Mouse (Mus musculus) cortical plate, adult 2 months (tissue): ENCODE data around the gene Tmco4. TPM values are rescaled to one million over a fixed set of nuclear protein-coding genes. Genes with fewer than 3 reads are reported as not detected.
A peak's percentile ranks its signal among the peaks of the same experiment; 100 is the strongest.

Source experiments
- H3K27ac ChIP-seq: fragments of 200-500 bp; 2 replicates; pipeline ENCODE4 v1.5.1; 2012; ENCODE audit warnings: low read length, control low read depth, inconsistent platforms; ENCODE audit not compliant: insufficient read depth
- H3K4me1 ChIP-seq: fragments of 200-500 bp; 2 replicates; pipeline ENCODE4 v1.6.1; 2011; ENCODE audit warnings: low read length; ENCODE audit not compliant: control insufficient read depth, insufficient read depth
- H3K4me3 ChIP-seq: fragments of 200-500 bp; 2 replicates; pipeline ENCODE4 v1.5.1; 2011; ENCODE audit warnings: mild to moderate bottlenecking, low read length, control low read depth; ENCODE audit not compliant: insufficient read depth
- CTCF ChIP-seq: fragments of 200-500 bp; IDR thresholded peaks from 2 replicates; pipeline ENCODE4 v1.5.1; 2011; ENCODE audit warnings: mild to moderate bottlenecking, control low read depth, low read length; ENCODE audit not compliant: insufficient read depth; ENCODE audit errors: extremely low read depth
- POLR2A ChIP-seq: fragments of 200-500 bp; IDR thresholded peaks from 2 replicates; pipeline ENCODE4 v1.6.1; 2011; ENCODE audit warnings: mild to moderate bottlenecking, low read length, control low read depth; ENCODE audit not compliant: insufficient read depth; ENCODE audit errors: extremely low read depth
- polyA plus RNA-seq: library from polyadenylated mRNA; depleted of rRNA; stranded (reverse); fragments of >200 nt; gene quantifications from 2 replicates; pipeline ENCODE4 v1.2.3, GENCODE M21; 2012

Gene Tmco4
- polyA plus RNA-seq, 1 experiment: 3.4 TPM

DNA sequence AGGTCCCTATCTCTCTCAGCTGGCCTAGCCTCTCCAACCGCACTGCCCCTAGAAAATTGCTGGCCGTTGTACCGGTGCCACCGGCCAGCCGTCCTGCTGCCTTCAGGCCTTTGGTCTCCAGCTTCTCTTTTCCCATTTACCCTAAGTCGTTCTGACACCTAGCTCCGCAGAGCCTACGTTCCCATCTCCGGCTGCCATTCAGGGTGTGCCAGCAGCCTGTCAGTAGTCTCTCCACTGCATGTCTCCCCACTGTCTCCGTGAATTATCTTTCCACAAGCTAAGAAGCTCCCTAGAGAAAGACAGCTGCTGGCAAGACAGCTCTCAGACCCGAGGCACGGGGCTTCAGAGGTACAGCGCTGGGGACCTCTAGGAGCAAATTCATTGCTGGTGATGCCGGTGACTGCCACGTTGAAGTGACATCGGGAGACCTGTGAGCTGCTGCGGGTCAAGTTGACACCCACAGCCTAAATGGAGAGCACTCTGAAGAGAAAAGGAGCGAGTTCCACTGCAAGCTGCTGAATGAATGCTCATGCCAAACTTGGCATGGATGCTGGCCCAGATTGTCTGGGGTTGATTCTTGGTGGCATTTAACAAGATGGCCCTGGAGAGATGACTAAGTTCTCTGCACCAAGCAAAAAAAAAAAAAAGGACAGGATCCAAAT, 108.7 kb downstream of the Tmco4 start:
- no peak for TF ChIP-seq CTCF
- no peak overlapping the region for H3K27ac ChIP-seq
- H3K4me3 ChIP-seq: no peak overlapping the region
- peaks cover 3% of the 10 kb centered on the region; the same call in 1 of the 2 replicates for H3K4me1 ChIP-seq

DNA sequence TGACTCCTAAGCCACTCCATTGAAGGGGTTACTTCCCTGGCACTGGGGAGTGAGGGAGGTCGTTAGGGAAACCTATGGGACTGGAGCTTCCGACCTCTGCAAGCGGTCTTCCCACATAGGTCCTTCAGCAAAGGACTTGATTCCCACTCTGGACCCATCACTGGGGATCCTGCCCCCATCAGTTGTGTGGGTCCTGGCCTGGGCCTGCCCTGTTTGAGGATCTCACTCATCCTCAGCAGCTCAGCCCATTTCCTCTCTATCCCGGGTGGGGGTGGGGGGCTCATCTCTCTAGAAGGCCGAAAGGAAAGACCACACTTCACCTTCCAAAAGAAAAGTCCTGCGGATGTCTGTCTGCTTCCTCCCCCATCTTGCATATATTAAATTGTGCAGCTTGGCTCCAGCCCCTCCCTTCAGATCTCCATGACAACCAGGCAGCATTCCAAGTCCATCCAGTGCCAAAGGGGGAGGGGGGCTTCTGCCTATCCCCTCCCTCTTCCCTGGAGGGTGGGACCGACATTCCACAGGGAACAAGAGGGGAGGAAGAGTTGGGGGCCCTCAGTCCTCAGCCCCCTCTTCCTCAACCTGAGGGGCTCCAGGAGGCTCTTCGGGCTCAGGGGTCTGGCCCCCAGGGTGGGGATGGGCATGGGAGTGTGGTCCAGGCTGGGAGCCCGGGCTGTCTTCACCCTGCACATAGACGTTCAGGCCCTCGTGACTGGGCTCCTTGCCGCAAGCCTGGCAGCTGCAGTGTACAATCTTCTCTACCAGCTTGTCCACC, 110.3 kb downstream of the Tmco4 start:
- Histone ChIP-seq H3K4me3 (no peak overlapping the region), H3K27ac (no peak overlapping the region), H3K4me1 (peaks cover 3% of the 10 kb centered on the region; the same call in 1 of the 2 replicates)
- no peak for TF ChIP-seq CTCF
- TF ChIP-seq POLR2A: no peak

DNA sequence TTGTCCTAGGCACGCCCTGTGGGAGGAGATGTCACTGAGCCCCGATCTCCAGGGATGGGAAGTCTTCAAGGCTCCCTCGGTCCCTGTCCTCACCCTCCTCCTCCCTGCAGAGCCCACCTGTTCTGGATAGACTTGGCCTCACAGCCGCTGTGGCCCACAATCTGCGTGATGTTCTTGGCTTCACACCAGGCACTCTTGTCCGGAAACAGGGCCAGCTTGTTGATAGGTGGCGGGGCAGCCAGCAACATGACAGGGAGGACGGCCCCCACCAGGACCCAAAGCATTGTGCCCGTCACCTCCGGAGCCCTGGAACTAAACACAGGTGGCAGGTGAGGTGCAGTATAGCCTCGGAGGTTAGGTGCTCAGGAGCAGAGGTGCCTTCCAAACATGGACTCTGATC, 112.6 kb downstream of the Tmco4 start:
- TF ChIP-seq CTCF (no peak), POLR2A (no peak)
- Histone ChIP-seq H3K27ac (no peak overlapping the region), H3K4me1 (peaks cover 3% of the 10 kb centered on the region; the same call in 1 of the 2 replicates), H3K4me3 (no peak overlapping the region)

DNA sequence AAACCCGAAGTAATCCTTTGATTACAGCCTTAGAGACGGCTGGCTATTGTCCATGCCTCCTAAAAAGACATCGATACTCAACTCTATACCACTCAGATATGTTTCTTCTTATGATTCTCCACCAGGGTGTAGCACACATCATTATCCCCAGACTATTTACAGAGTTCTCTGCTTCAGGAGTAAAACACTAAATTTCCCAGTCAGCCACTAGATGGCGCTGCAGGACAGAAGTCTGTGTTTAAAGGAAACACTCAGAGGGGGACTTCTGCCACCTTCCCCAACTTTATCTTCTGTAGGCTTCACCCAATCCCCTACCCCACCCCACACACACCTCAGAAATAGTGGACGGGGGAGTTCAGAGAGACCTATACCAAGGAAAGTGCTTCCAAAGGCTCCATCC, 113.3 kb downstream of the Tmco4 start:
- no peak for TF ChIP-seq POLR2A
- TF ChIP-seq CTCF: peak; percentile 82
- Histone ChIP-seq H3K4me3 (no peak overlapping the region), H3K27ac (no peak overlapping the region), H3K4me1 (peaks cover 3% of the 10 kb centered on the region; the same call in 1 of the 2 replicates)

DNA sequence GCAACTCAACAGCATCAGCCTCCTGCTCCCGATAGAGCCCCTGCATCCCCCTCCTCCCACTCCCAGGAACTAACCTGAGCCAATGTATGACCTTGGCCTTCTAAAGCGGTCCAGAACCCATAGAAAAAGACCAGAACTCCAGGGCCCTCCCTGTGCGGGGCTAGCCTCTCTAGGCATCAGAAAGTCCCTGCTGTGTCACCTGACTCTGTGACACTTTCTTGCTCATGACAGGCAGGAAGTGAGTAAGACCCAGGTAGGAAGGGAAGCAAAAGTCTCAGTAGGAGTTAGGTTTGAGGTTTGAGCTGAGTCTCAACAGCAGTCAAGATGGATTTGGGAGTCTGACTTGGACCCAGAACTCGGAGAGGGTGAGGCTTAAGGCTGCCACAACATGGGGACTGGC, 114.3 kb downstream of the Tmco4 start:
- TF ChIP-seq CTCF: no peak
- TF ChIP-seq POLR2A: no peak
- Histone ChIP-seq H3K4me1 (peaks cover under 1% of the 10 kb centered on the region; the same call in 1 of the 2 replicates), H3K4me3 (no peak overlapping the region), H3K27ac (no peak overlapping the region)

DNA sequence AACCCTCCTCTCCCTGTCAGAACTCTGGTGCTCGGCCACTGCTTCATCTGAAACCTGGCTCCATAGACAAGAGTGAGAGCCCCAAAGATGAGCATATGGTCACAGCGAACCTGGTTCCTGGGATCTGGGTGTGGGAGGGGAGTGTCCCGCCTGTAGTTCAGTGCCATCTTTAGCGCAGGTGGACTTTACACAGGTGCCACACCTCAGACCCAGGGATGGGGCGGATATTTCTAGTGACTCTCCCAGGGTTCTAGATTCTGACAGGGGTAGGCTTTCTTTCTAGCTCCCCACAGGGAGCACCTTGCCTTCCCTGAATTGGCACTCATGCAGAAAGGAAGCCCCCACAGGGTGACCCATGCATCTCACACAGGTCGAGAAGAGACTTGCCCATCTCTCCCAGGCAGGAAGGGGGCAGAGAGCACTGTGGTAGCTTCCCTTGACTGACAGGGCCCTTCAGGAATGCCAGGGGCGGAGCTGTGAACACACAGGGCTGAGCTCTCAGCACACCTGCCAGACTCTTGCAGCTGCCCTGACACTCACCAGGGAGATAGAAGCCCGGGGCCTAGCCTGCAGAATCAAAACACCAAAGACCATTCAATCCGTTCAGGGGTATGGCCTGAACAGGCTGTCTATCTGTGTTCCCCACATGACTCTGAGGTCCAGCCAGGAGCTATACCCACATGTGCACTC, 116.4 kb downstream of the Tmco4 start:
- TF ChIP-seq POLR2A (no peak), CTCF (no peak)

DNA sequence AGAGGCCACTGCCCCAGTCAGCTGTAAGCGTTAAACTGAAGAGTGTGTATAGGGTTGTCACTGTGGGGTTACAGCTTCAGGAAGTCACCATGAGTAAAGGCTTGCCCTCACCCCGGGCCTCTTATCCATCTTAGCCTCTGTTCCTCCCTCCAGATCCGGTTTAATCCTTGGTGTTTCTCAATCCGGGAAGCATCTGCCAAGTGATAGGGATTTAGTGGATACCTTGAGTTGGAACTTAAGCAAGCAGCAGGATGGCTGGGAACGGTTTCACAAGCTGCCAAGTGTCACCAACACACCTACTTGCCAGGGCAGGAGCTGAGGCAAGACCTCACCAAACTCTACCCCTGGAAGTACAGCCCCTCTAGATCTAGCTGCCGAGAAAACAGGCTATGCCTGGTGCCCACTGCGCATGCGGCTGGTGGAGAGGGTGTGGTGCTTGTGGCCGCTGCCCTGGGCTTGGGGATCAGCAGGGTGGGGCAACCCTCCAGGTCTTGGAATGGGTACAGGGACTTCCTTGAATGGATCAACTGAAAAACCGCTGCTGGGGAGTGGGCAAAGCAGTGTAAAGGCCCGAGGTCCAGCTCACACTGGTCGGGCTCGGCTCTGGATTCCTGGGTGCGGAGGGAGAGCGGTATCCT, 117.7 kb downstream of the Tmco4 start:
- H3K4me3 ChIP-seq: peak overlapping the region; percentile 39; the same call in 1 of the 2 replicates
- H3K27ac ChIP-seq: no peak overlapping the region
- H3K4me1 ChIP-seq: no peaks in the 10 kb centered on the region
- TF ChIP-seq POLR2A (no peak), CTCF (no peak)

More for the DNA sequence above, 116.4 kb downstream of the Tmco4 start:
- Histone ChIP-seq H3K4me1 (no peaks in the 10 kb centered on the region), H3K27ac (no peak overlapping the region), H3K4me3 (no peak overlapping the region)

DNA sequence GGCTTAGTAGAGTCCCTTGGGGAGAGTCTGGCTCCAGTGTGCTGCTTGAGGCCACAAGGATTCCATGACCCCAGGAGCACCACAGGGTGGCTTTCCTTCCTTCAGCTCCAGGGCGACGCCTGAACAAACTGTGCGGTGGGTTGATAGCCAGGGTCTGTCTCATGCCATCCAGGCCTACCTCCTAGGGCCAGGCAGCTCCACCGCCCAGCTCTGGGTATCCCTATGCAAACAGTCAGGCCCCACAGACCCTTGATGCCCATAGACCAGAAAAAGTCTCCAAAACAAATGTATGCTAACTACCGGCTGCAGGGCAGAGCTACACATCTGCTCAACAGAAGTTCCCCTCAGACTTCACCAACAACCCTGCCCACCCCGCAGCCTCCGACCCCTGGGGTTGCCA, 118.4 kb downstream of the Tmco4 start:
- Histone ChIP-seq H3K4me1 (no peaks in the 10 kb centered on the region), H3K4me3 (peak overlapping the region; percentile 39; the same call in 1 of the 2 replicates), H3K27ac (no peak overlapping the region)
- no peak for TF ChIP-seq CTCF
- no peak for TF ChIP-seq POLR2A
